In genomic region chr6:125350995-125351324, GRCm38 (mm10) we compare ENCODE assay signal across 8 mouse cellular contexts. TPM values are rescaled to one million over a fixed set of nuclear protein-coding genes. Genes with fewer than 3 reads are reported as not detected.
DNase-seq lines count a peak whose midpoint lies in the region; ATAC-seq and TF ChIP-seq lines count a peak whose summit lies in the region.

No protein-coding gene starts in this region.

- H3K36me3 ChIP-seq in heart, embryonic 11.5 days (ENCODE audit: control insufficient read depth, insufficient read depth, low read length), result no peaks in the 10 kb centered on the region
- peaks cover 3% of the 10 kb centered on the region for H3K36me3 ChIP-seq in C2C12 (ENCODE audit: control insufficient read depth, insufficient read depth)
- H3K36me3 ChIP-seq in forebrain, embryonic 16.5 days (ENCODE audit: control insufficient read depth, insufficient read depth), result no peaks in the 10 kb centered on the region
- no peaks in the 10 kb centered on the region for H3K36me3 ChIP-seq in liver, embryonic 13.5 days

- no peak for ATAC-seq in heart, embryonic 11.5 days (replicated peaks; ENCODE audit: insufficient number of reproducible peaks, low FRiP score, low TSS enrichment)
- no peak for ATAC-seq in forebrain, embryonic 16.5 days
- ATAC-seq in liver, embryonic 13.5 days (ENCODE audit: low read depth), result no peak
- no peak for ATAC-seq in frontal cortex, adult (ENCODE audit: low TSS enrichment)

- peak overlapping the region; percentile 63 for H3K4me3 ChIP-seq in heart, embryonic 11.5 days (ENCODE audit: low read depth, low read length)
- H3K4me3 ChIP-seq in C2C12 (ENCODE audit: insufficient read depth, poor library complexity, severe bottlenecking), result peak overlapping the region; percentile 80
- H3K4me3 ChIP-seq in forebrain, embryonic 16.5 days (replicated peaks; ENCODE audit: low read length), result no peak overlapping the region
- H3K4me3 ChIP-seq in liver, embryonic 13.5 days (replicated peaks), result peak overlapping the region; percentile 65

- H3K27me3 ChIP-seq in heart, embryonic 11.5 days (ENCODE audit: control insufficient read depth, insufficient read depth, low read length), result 0 out of 2 replicates have a peak, but pooled peaks cover 2% of the 10 kb centered on the region
- H3K27me3 ChIP-seq in C2C12 (ENCODE audit: control insufficient read depth, insufficient read depth, insufficient read length), result no peaks in the 10 kb centered on the region
- no peaks in the 10 kb centered on the region for H3K27me3 ChIP-seq in forebrain, embryonic 16.5 days (replicated peaks; ENCODE audit: control insufficient read depth, insufficient read depth, low read length)
- no peaks in the 10 kb centered on the region for H3K27me3 ChIP-seq in liver, embryonic 13.5 days

- peaks cover 67% of the 10 kb centered on the region for H3K79me2 ChIP-seq in C2C12 (ENCODE audit: control insufficient read depth, insufficient read depth)

- no peak for TF ChIP-seq CTCF in C2C12 (IDR thresholded peaks at IDR 0.05; ENCODE audit: control insufficient read depth, insufficient read depth, insufficient read length)

- H3K4me1 ChIP-seq in heart, embryonic 11.5 days (ENCODE audit: control insufficient read depth, insufficient read depth, low read length), result peaks cover 50% of the 10 kb centered on the region
- H3K4me1 ChIP-seq in forebrain, embryonic 16.5 days (replicated peaks; ENCODE audit: control insufficient read depth, insufficient read depth, low read length), result peaks cover 24% of the 10 kb centered on the region
- H3K4me1 ChIP-seq in liver, embryonic 13.5 days (replicated peaks), result peaks cover 72% of the 10 kb centered on the region

- peak overlapping the region; percentile 82 for H3K9ac ChIP-seq in heart, embryonic 11.5 days (ENCODE audit: low read depth, low read length)
- H3K9ac ChIP-seq in forebrain, embryonic 16.5 days (replicated peaks; ENCODE audit: low read depth, low read length), result no peak overlapping the region
- peak overlapping the region; percentile 77; the same call in 1 of the 2 replicates for H3K9ac ChIP-seq in liver, embryonic 13.5 days

- intact Hi-C loops in heart, postnatal 25 days (cut with DNase I), result loop anchor here (2.0 to 5.0 kb wide), 2 partner anchors 39 to 186 kb away; partner anchors contain the start of gene Ltbr
- intact Hi-C loops in left cerebral cortex, postnatal 4 days (cut with DNase I), result no loop called here

- H3K4me2 ChIP-seq in heart, embryonic 11.5 days, result peak overlapping the region; percentile 82
- peak overlapping the region; percentile 82; the same call in 1 of the 2 replicates for H3K4me2 ChIP-seq in forebrain, embryonic 16.5 days (ENCODE audit: low read length)
- H3K4me2 ChIP-seq in liver, embryonic 13.5 days, result peak overlapping the region; percentile 69

- 82% methylated on average over 2 of the region's 2 CpGs for WGBS in heart, embryonic 11.5 days (ENCODE audit: insufficient replicate concordance)
- 78% methylated on average over 2 of the region's 2 CpGs for WGBS in forebrain, embryonic 16.5 days
- WGBS in liver, embryonic 13.5 days (ENCODE audit: insufficient replicate concordance), result 65% methylated on average over 2 of the region's 2 CpGs

- peaks cover 51% of the 10 kb centered on the region for H3K79me3 ChIP-seq in C2C12 (ENCODE audit: low read depth)

- no peak overlapping the region for H3K27ac ChIP-seq in heart, embryonic 11.5 days (ENCODE audit: low read depth, low read length)
- H3K27ac ChIP-seq in forebrain, embryonic 16.5 days (ENCODE audit: low read length), result no peak overlapping the region
- 0 out of 2 replicates have a peak overlapping the region, but pooled peaks have one; percentile 77 for H3K27ac ChIP-seq in liver, embryonic 13.5 days

- no peak for DNase-seq in heart, postnatal 25 days (ENCODE audit: low spot score)
- no peak for DNase-seq in liver, embryonic 13.5 days
- no peak for DNase-seq in left cerebral cortex, postnatal 4 days
- DNase-seq in spleen, postnatal 4 days (ENCODE audit: low spot score in 2 of 2), result no peak

- H3ac ChIP-seq in C2C12 (ENCODE audit: control insufficient read depth, insufficient read length, low read depth), result no peak overlapping the region

- no peaks in the 10 kb centered on the region for H3K9me3 ChIP-seq in heart, embryonic 11.5 days (replicated peaks; ENCODE audit: control insufficient read depth, low read length)
- no peaks in the 10 kb centered on the region for H3K9me3 ChIP-seq in forebrain, embryonic 16.5 days (ENCODE audit: control insufficient read depth, low read length)
- no peaks in the 10 kb centered on the region for H3K9me3 ChIP-seq in liver, embryonic 13.5 days (replicated peaks)

TF ChIP-seq in C2C12, 6 proteins besides CTCF, POLR2A, EP300 and RAD21:
- TF ChIP-seq MYOD1 (IDR thresholded peaks at IDR 0.05; ENCODE audit: control insufficient read depth, insufficient read length, low read depth), result no peak
- TF ChIP-seq MAX (IDR thresholded peaks at IDR 0.05), result no peak
- TF ChIP-seq CEBPB (IDR thresholded peaks at IDR 0.05; ENCODE audit: low read depth), result no peak

RNA-seq across cellular contexts. Expression of gene Tnfrsf1a, which starts 1.8 kb away (rescaled TPM):
- polyA plus RNA-seq in heart, embryonic 11.5 days (2014; fragmentation: Nextera tagmentation; extraction: Ambion mirVana), result 33.3 and 37.0 TPM in 2 replicates
- 10 to 100 TPM; 53.2 to 60.8 TPM for total RNA-seq in heart, postnatal 25 days (2021)
- 65.4 TPM for polyA plus RNA-seq in C2C12 (2012; fragmentation: generic; extraction: Trizol)
- 13.2 and 18.2 TPM in 2 replicates for polyA plus RNA-seq in forebrain, embryonic 16.5 days (2015; fragmentation: Nextera tagmentation; extraction: Ambion mirVana)
- polyA plus RNA-seq in liver, embryonic 13.5 days (2015; fragmentation: Nextera tagmentation; extraction: Ambion mirVana), result 19.6 and 23.4 TPM in 2 replicates
- total RNA-seq in left cerebral cortex, postnatal 4 days (2021), result 10 to 100 TPM; 11.2 to 12.0 TPM

RNA-seq across cellular contexts. Expression of gene Plekhg6, which starts 29.6 kb away (rescaled TPM):
- polyA plus RNA-seq in heart, embryonic 11.5 days (2014; fragmentation: Nextera tagmentation; extraction: Ambion mirVana), result not detected in 2 replicates
- total RNA-seq in heart, postnatal 25 days (2021), result not detected
- polyA plus RNA-seq in C2C12 (2012; fragmentation: generic; extraction: Trizol), result 0.09 TPM
- 0.07 TPM in 1 of 2 replicates, not detected in the other for polyA plus RNA-seq in forebrain, embryonic 16.5 days (2015; fragmentation: Nextera tagmentation; extraction: Ambion mirVana)
- 0.31 and 0.56 TPM in 2 replicates for polyA plus RNA-seq in liver, embryonic 13.5 days (2015; fragmentation: Nextera tagmentation; extraction: Ambion mirVana)
- total RNA-seq in left cerebral cortex, postnatal 4 days (2021), result not detected

RNA-seq across cellular contexts. Expression of gene Scnn1a, which starts 30.5 kb away (rescaled TPM):
- polyA plus RNA-seq in heart, embryonic 11.5 days (2014; fragmentation: Nextera tagmentation; extraction: Ambion mirVana), result 0.69 and 0.93 TPM in 2 replicates
- under 1 TPM; 0.70 TPM for total RNA-seq in heart, postnatal 25 days (2021)
- 0.16 TPM for polyA plus RNA-seq in C2C12 (2012; fragmentation: generic; extraction: Trizol)
- polyA plus RNA-seq in forebrain, embryonic 16.5 days (2015; fragmentation: Nextera tagmentation; extraction: Ambion mirVana), result 0.34 and 0.39 TPM in 2 replicates
- 0.31 and 0.37 TPM in 2 replicates for polyA plus RNA-seq in liver, embryonic 13.5 days (2015; fragmentation: Nextera tagmentation; extraction: Ambion mirVana)
- 1 to 10 TPM; 1.5 to 2.1 TPM for total RNA-seq in left cerebral cortex, postnatal 4 days (2021)

RNA-seq across cellular contexts. Expression of gene Ltbr, which starts 37.3 kb away (rescaled TPM):
- polyA plus RNA-seq in heart, embryonic 11.5 days (2014; fragmentation: Nextera tagmentation; extraction: Ambion mirVana), result 35.0 and 40.7 TPM in 2 replicates
- 10 to 100 TPM; 27.4 to 31.8 TPM for total RNA-seq in heart, postnatal 25 days (2021)
- 83.0 TPM for polyA plus RNA-seq in C2C12 (2012; fragmentation: generic; extraction: Trizol)
- 10.4 and 11.6 TPM in 2 replicates for polyA plus RNA-seq in forebrain, embryonic 16.5 days (2015; fragmentation: Nextera tagmentation; extraction: Ambion mirVana)
- 18.3 and 18.4 TPM in 2 replicates for polyA plus RNA-seq in liver, embryonic 13.5 days (2015; fragmentation: Nextera tagmentation; extraction: Ambion mirVana)
- total RNA-seq in left cerebral cortex, postnatal 4 days (2021), result 10 to 100 TPM in 1 of 2 experiments, 1 to 10 TPM in 1; 9.6 to 10.7 TPM
